Mouse (Mus musculus): ENCODE results near the gene Ttk. TPM values are rescaled to one million over a fixed set of nuclear protein-coding genes. Genes with fewer than 3 reads are reported as not detected.

Ttk gene
- polyA plus RNA-seq, 1 experiment, result 11.4 TPM

DNA sequence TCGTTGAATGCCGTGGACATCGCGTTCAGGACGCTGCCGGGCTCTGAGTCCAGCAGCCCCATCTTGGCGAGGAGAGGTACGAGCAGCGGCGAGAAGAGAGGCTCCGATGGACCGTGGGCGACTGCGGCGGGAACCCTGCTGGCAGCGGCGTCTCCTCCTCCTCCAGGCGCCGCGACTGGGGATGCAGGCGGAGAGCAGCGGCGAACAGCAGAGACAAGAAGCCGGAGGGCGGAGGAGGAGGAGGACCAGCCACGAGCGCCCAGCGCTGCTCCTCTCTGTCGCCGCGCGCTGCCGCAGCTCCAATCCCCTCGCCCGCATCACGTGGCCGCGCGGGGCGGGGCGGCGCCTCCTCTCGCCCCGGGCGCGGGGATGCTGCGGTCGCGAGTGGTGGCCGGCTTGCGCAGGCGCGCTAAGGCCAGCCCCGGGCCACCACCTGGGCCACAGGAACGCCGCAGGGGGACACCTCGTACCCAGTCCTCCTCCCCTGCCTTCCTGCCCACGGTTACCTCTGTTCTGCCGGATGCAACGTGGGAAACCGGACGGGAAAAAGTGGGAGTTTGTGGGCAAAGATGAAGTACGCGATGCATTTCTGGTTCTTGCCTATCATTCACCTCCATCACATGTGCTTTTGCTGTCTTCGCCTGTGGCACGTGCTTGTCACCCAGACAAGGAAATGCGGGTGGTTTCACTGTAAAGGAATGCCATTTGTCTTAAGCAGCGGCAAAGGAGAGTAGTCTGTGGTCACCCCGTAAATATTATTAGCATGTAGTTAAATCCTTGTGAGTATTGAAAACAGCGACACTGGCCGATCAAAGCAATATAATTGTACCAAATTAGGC is 28.3 kb upstream of the Ttk start, which contains the start of gene Elovl4:
Elovl4 (minus strand) TSS at position 301 of the 839 bp plus-strand sequence.
- H3K27me3 ChIP-seq (ENCODE audit: control insufficient read depth, insufficient read depth, low read length), result no peaks in the 10 kb centered on the region
- H3K36me3 ChIP-seq (ENCODE audit: control insufficient read depth, insufficient read depth, low read length), result no peaks in the 10 kb centered on the region
- H3K27ac ChIP-seq (ENCODE audit: control insufficient read depth, insufficient read depth, low read depth, low read length), result no peak within 1 kb of the TSS
- peaks cover 12% of the 10 kb centered on the region for H3K4me1 ChIP-seq (ENCODE audit: control insufficient read depth, insufficient read depth, low read length)
- no peak for TF ChIP-seq POLR2A (IDR thresholded peaks at IDR 0.05; ENCODE audit: control insufficient read depth, low read depth, low read length)
- no peak for TF ChIP-seq CTCF (IDR thresholded peaks at IDR 0.05; ENCODE audit: control insufficient read depth, insufficient read depth, insufficient replicate concordance, low read depth, low read length)
- H3K4me3 ChIP-seq (ENCODE audit: control insufficient read depth, low read depth, low read length), result peak within 1 kb of the TSS; percentile 83

DNA sequence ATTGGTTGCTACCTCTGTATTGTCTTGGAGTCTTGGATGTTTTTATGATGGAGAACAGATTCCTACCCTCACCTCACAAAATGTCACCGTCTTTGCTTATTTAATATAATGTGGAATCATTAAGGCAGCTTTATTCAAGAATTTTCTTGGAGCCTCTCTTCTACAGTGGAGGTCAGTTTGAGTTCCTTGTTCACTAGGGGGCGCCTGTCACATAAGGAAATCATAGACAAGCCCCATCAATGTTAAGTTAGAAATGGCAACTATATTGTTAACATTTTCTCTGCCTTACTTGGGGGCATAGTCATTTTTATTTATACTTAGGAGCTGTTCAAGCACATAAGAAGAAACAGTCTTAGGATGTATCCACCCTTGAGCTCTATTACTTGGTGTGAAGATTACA is 26.9 kb upstream of the Ttk start:
- Histone ChIP-seq H3K27ac (ENCODE audit: control insufficient read depth, insufficient read depth, low read depth, low read length) (no peak overlapping the region), H3K4me1 (ENCODE audit: control insufficient read depth, insufficient read depth, low read length) (peaks cover 12% of the 10 kb centered on the region), H3K27me3 (ENCODE audit: control insufficient read depth, insufficient read depth, low read length) (no peaks in the 10 kb centered on the region), H3K36me3 (ENCODE audit: control insufficient read depth, insufficient read depth, low read length) (no peaks in the 10 kb centered on the region), H3K4me3 (ENCODE audit: control insufficient read depth, low read depth, low read length) (no peak overlapping the region)
- TF ChIP-seq POLR2A (IDR thresholded peaks at IDR 0.05; ENCODE audit: control insufficient read depth, low read depth, low read length), result no peak
- no peak for TF ChIP-seq CTCF (IDR thresholded peaks at IDR 0.05; ENCODE audit: control insufficient read depth, insufficient read depth, insufficient replicate concordance, low read depth, low read length)

DNA sequence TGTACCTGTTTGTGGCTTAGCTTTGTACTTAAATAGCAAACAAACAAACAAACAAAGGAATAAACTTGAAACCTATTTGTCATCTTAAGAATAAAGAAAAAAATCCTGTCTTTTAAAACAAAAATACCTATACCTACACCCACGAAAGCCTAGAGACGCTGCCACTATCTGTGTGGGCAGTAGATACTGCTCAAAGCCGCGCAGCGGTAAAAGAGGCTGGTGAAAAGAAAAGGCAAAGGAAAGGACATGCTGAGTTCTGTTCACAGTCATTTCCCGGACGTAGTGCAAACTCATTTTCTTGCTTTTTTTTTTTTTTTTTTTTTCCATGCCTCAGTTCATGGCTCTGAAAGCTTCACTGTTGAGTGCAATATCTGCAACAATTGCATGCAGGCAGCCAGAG is 15.3 kb upstream of the Ttk start:
- Histone ChIP-seq H3K27ac (ENCODE audit: control insufficient read depth, insufficient read depth, low read depth, low read length) (no peak overlapping the region), H3K36me3 (ENCODE audit: control insufficient read depth, insufficient read depth, low read length) (no peaks in the 10 kb centered on the region), H3K4me3 (ENCODE audit: control insufficient read depth, low read depth, low read length) (no peak overlapping the region), H3K4me1 (ENCODE audit: control insufficient read depth, insufficient read depth, low read length) (peaks cover 3% of the 10 kb centered on the region; the same call in 1 of the 2 replicates), H3K27me3 (ENCODE audit: control insufficient read depth, insufficient read depth, low read length) (peaks cover 2% of the 10 kb centered on the region; the same call in 1 of the 2 replicates)
- no peak for TF ChIP-seq POLR2A (IDR thresholded peaks at IDR 0.05; ENCODE audit: control insufficient read depth, low read depth, low read length)
- no peak for TF ChIP-seq CTCF (IDR thresholded peaks at IDR 0.05; ENCODE audit: control insufficient read depth, insufficient read depth, insufficient replicate concordance, low read depth, low read length)

DNA sequence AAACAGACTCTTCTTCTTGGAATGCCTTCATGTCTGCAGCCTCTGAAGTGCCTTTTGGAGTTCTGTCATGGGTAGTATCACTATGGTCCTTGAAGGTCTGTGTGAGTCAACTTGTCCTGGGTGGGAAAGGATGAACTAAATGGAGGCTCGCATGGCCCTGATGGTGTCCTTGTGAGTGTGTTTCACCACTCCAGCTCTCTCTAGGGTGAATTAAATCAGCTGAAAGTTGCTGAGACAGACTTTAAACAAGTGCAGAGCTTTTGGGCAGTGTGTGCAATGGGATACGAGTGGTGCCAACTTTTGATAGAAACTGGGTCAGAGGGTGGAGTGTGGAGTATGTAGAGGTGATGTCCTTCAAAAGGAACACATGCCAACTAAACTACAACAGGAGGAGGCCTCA is 13.5 kb upstream of the Ttk start:
- no peak for TF ChIP-seq CTCF (IDR thresholded peaks at IDR 0.05; ENCODE audit: control insufficient read depth, insufficient read depth, insufficient replicate concordance, low read depth, low read length)
- TF ChIP-seq POLR2A (IDR thresholded peaks at IDR 0.05; ENCODE audit: control insufficient read depth, low read depth, low read length), result no peak
- Histone ChIP-seq H3K4me1 (ENCODE audit: control insufficient read depth, insufficient read depth, low read length) (peaks cover 3% of the 10 kb centered on the region; the same call in 1 of the 2 replicates), H3K27me3 (ENCODE audit: control insufficient read depth, insufficient read depth, low read length) (peaks cover 2% of the 10 kb centered on the region; the same call in 1 of the 2 replicates), H3K4me3 (ENCODE audit: control insufficient read depth, low read depth, low read length) (no peak overlapping the region), H3K27ac (ENCODE audit: control insufficient read depth, insufficient read depth, low read depth, low read length) (no peak overlapping the region), H3K36me3 (ENCODE audit: control insufficient read depth, insufficient read depth, low read length) (no peaks in the 10 kb centered on the region)

DNA sequence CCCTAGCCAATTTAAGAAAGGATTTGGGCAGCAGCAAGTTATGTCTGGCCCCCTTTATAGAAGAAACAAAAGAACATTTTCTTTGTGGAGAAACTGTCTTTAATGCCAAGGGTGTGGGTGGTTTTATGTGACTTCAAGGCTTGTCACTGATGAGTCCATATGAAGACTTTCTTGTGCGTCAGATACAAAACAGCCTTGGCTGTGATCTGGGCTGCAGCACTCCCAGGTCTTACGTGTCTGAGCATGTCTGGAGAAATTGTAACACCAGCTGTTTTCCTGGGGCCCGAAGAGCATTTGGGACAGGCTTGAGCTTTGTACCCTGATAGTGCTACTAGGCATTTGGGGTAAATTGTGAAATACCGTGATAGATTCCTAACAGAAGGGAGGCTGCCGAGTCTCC is 11.6 kb upstream of the Ttk start:
- peaks cover 2% of the 10 kb centered on the region; the same call in 1 of the 2 replicates for H3K27me3 ChIP-seq (ENCODE audit: control insufficient read depth, insufficient read depth, low read length)
- no peak overlapping the region for H3K27ac ChIP-seq (ENCODE audit: control insufficient read depth, insufficient read depth, low read depth, low read length)
- no peak overlapping the region for H3K4me3 ChIP-seq (ENCODE audit: control insufficient read depth, low read depth, low read length)
- peaks cover 2% of the 10 kb centered on the region; the same call in 1 of the 2 replicates for H3K4me1 ChIP-seq (ENCODE audit: control insufficient read depth, insufficient read depth, low read length)
- TF ChIP-seq CTCF (IDR thresholded peaks at IDR 0.05; ENCODE audit: control insufficient read depth, insufficient read depth, insufficient replicate concordance, low read depth, low read length), result no peak
- TF ChIP-seq POLR2A (IDR thresholded peaks at IDR 0.05; ENCODE audit: control insufficient read depth, low read depth, low read length), result no peak
- H3K36me3 ChIP-seq (ENCODE audit: control insufficient read depth, insufficient read depth, low read length), result no peaks in the 10 kb centered on the region

DNA sequence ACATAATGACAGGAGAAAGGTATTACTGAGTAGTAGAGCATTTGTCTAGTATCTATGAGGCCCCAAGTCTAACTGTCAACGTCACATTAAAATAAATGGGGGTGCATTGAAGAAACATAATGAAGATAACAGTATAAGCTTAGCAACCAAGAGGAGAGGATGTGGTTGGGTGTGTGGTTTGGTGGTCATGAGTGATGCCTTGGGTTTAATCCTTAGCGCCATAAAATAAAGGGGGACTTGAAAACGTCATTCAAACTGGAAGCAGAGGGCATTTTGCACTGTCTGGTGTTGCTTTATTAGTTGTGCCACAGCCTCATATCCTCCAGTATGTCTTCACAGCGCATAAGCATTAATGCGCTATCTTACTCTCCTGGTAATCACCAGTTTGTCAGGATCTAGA is 4.6 kb upstream of the Ttk start:
- no peak overlapping the region for H3K27ac ChIP-seq (ENCODE audit: control insufficient read depth, insufficient read depth, low read depth, low read length)
- no peak overlapping the region for H3K4me3 ChIP-seq (ENCODE audit: control insufficient read depth, low read depth, low read length)
- H3K4me1 ChIP-seq (ENCODE audit: control insufficient read depth, insufficient read depth, low read length), result no peaks in the 10 kb centered on the region; the same call in 1 of the 2 replicates
- H3K36me3 ChIP-seq (ENCODE audit: control insufficient read depth, insufficient read depth, low read length), result no peaks in the 10 kb centered on the region
- no peaks in the 10 kb centered on the region for H3K27me3 ChIP-seq (ENCODE audit: control insufficient read depth, insufficient read depth, low read length)
- TF ChIP-seq POLR2A (IDR thresholded peaks at IDR 0.05; ENCODE audit: control insufficient read depth, low read depth, low read length), result no peak
- no peak for TF ChIP-seq CTCF (IDR thresholded peaks at IDR 0.05; ENCODE audit: control insufficient read depth, insufficient read depth, insufficient replicate concordance, low read depth, low read length)

DNA sequence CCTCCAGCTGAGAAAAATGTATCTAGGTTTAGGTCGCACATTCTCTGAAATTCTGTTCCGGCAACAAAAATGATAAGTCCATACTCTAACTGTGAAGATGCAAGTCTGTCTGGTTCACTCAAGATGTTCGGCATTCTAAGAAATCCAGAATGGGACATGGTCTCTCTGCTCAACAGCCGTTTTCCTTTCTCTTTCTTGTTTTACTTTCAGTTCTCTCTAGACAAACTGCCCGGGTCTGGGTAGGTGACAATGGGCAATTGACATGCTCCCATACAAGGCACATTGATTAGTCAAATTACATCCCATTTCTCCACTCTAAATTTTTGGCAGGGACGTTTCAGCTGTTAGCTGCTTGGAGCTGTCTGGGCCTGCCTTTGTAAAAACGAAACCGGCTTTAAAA is 3.3 kb upstream of the Ttk start:
- H3K36me3 ChIP-seq (ENCODE audit: control insufficient read depth, insufficient read depth, low read length), result no peaks in the 10 kb centered on the region
- H3K4me3 ChIP-seq (ENCODE audit: control insufficient read depth, low read depth, low read length), result no peak overlapping the region
- no peaks in the 10 kb centered on the region for H3K27me3 ChIP-seq (ENCODE audit: control insufficient read depth, insufficient read depth, low read length)
- TF ChIP-seq CTCF (IDR thresholded peaks at IDR 0.05; ENCODE audit: control insufficient read depth, insufficient read depth, insufficient replicate concordance, low read depth, low read length), result no peak
- no peak for TF ChIP-seq POLR2A (IDR thresholded peaks at IDR 0.05; ENCODE audit: control insufficient read depth, low read depth, low read length)
- H3K27ac ChIP-seq (ENCODE audit: control insufficient read depth, insufficient read depth, low read depth, low read length), result no peak overlapping the region
- H3K4me1 ChIP-seq (ENCODE audit: control insufficient read depth, insufficient read depth, low read length), result no peaks in the 10 kb centered on the region; the same call in 1 of the 2 replicates
